Mouse (Mus musculus) MEL (cell line): ENCODE results near the gene Rbms3. TPM values are rescaled to one million over a fixed set of nuclear protein-coding genes. Genes with fewer than 3 reads are reported as not detected.

Source experiments
- DNase-seq: peaks from one replicate; pipeline ENCODE4 v3.0.0; 2011; ENCODE audit warnings: low read depth, low spot score
- H3K27ac ChIP-seq: 2 replicates; pipeline ENCODE4 v1.5.1; 2012; ENCODE audit warnings: low read depth, mild to moderate bottlenecking, control low read depth, low read length, moderate library complexity; ENCODE audit not compliant: control insufficient read depth
- H3K27me3 ChIP-seq, 2 experiments: fragments of 150-350 bp in 1 of 2; sonication (generic) in 1 of 2; 2 replicates each; pipeline ENCODE4 v1.6.1; 2012; ENCODE audit warnings: low read length in 2 of 2, mild to moderate bottlenecking in 2 of 2, improper control_type of control experiment in 1 of 2, moderate library complexity in 1 of 2; ENCODE audit not compliant: insufficient read depth in 2 of 2, control insufficient read depth in 1 of 2
- H3K36me3 ChIP-seq, 2 experiments: 2 replicates each; pipeline ENCODE4 v1.6.1; 2012 to 2014; ENCODE audit warnings: low read length in 2 of 2, improper control_type of control experiment in 1 of 2, inconsistent platforms in 1 of 2, mild to moderate bottlenecking in 1 of 2; ENCODE audit not compliant: insufficient read depth in 2 of 2, control insufficient read depth in 1 of 2
- H3K4me1 ChIP-seq, 2 experiments: fragments of 150-350 bp in 1 of 2; sonication (generic) in 1 of 2; 2 replicates each; pipeline ENCODE4 v1.6.1; 2012; ENCODE audit warnings: low read length in 2 of 2, improper control_type of control experiment in 1 of 2, mild to moderate bottlenecking in 1 of 2; ENCODE audit not compliant: insufficient read depth in 2 of 2, control insufficient read depth in 1 of 2
- H3K4me3 ChIP-seq, 2 experiments: fragments of 150-350 bp in 1 of 2; sonication (generic) in 1 of 2; 2 replicates each; pipeline ENCODE4 v1.5.1; 2012; ENCODE audit warnings: low read depth in 2 of 2, low read length in 2 of 2, mild to moderate bottlenecking in 2 of 2, moderate library complexity in 2 of 2, control low read depth in 1 of 2, improper control_type of control experiment in 1 of 2; ENCODE audit not compliant: control insufficient read depth in 1 of 2, insufficient read depth in 1 of 2
- H3K79me2 ChIP-seq: 2 replicates; pipeline ENCODE4 v1.6.1; 2012; ENCODE audit warnings: mild to moderate bottlenecking, low read length, moderate library complexity; ENCODE audit not compliant: control insufficient read depth, poor library complexity, insufficient read depth
- H3K9ac ChIP-seq: 2 replicates; pipeline ENCODE4 v1.6.1; 2012; ENCODE audit warnings: low read depth, mild to moderate bottlenecking, control low read depth, low read length, moderate library complexity; ENCODE audit not compliant: control insufficient read depth, poor library complexity, severe bottlenecking
- H3K9me3 ChIP-seq: fragments of 150-350 bp; sonication (generic); replicated peaks from 2 replicates; pipeline ENCODE4 v1.6.1; 2012; ENCODE audit warnings: mild to moderate bottlenecking, low read length, improper control_type of control experiment, moderate library complexity; ENCODE audit not compliant: insufficient read depth
- BHLHE40 ChIP-seq: IDR thresholded peaks from 2 replicates; pipeline ENCODE4 v1.6.1; 2012; ENCODE audit warnings: low read depth, mild to moderate bottlenecking, inconsistent platforms, low read length, improper control_type of control experiment, borderline replicate concordance
- CHD2 ChIP-seq: IDR thresholded peaks from 2 replicates; pipeline ENCODE4 v1.6.1; 2011; ENCODE audit warnings: low read length, improper control_type of control experiment
- E2F4 ChIP-seq: IDR thresholded peaks from 2 replicates; pipeline ENCODE4 v1.6.1; 2011; ENCODE audit warnings: low read depth, low read length, improper control_type of control experiment, borderline replicate concordance
- EP300 ChIP-seq, 2 experiments: IDR thresholded peaks; 2 replicates each; pipeline ENCODE4 v1.6.1; 2011; ENCODE audit warnings: improper control_type of control experiment in 2 of 2, low read length in 2 of 2, low read depth in 1 of 2, mild to moderate bottlenecking in 1 of 2
- GABPA ChIP-seq: IDR thresholded peaks from 2 replicates; pipeline ENCODE4 v1.6.1; 2012; ENCODE audit warnings: low read depth, mild to moderate bottlenecking, inconsistent platforms, low read length, improper control_type of control experiment, moderate library complexity
- GATA1 ChIP-seq: IDR thresholded peaks from 2 replicates; pipeline ENCODE4 v1.6.1; 2011; ENCODE audit warnings: low read depth, low read length, improper control_type of control experiment
- HCFC1 ChIP-seq: IDR thresholded peaks from 2 replicates; pipeline ENCODE4 v1.6.1; 2012; ENCODE audit warnings: low read depth, mild to moderate bottlenecking, inconsistent platforms, low read length, improper control_type of control experiment, moderate library complexity
- JUND ChIP-seq: IDR thresholded peaks from 2 replicates; pipeline ENCODE4 v1.6.1; 2011; ENCODE audit warnings: low read depth, mild to moderate bottlenecking, improper control_type of control experiment, low read length
- KAT2A ChIP-seq: conservative IDR thresholded peaks from 2 replicates; pipeline ENCODE4 v1.6.1; 2012; ENCODE audit warnings: low read depth, low read length, improper control_type of control experiment, inconsistent platforms
- MAFK ChIP-seq: IDR thresholded peaks from 2 replicates; pipeline ENCODE4 v1.6.1; 2011; ENCODE audit warnings: low read depth, mild to moderate bottlenecking, low read length, improper control_type of control experiment, borderline replicate concordance
- MAX ChIP-seq: IDR thresholded peaks from 2 replicates; pipeline ENCODE4 v1.6.1; 2011; ENCODE audit warnings: low read length, improper control_type of control experiment
- MEF2A ChIP-seq: IDR thresholded peaks from 2 replicates; pipeline ENCODE4 v1.6.1; 2014; ENCODE audit warnings: low read depth, mild to moderate bottlenecking, inconsistent platforms, low read length, improper control_type of control experiment; ENCODE audit not compliant: poor library complexity, insufficient replicate concordance, severe bottlenecking; ENCODE audit errors: extremely low read depth
- MYB ChIP-seq: IDR thresholded peaks from 2 replicates; pipeline ENCODE4 v1.6.1; 2011; ENCODE audit warnings: mild to moderate bottlenecking, low read depth, low read length, improper control_type of control experiment
- MYC ChIP-seq: IDR thresholded peaks from 2 replicates; pipeline ENCODE4 v1.6.1; 2011; ENCODE audit warnings: low read depth, mild to moderate bottlenecking, low read length, improper control_type of control experiment, moderate library complexity
- NELFE ChIP-seq: IDR thresholded peaks from 2 replicates; pipeline ENCODE4 v1.6.1; 2011; ENCODE audit warnings: low read depth, low read length, improper control_type of control experiment
- NRF1 ChIP-seq: IDR thresholded peaks from 2 replicates; pipeline ENCODE4 v1.6.1; 2014; ENCODE audit warnings: low read depth, mild to moderate bottlenecking, inconsistent platforms, low read length, improper control_type of control experiment, moderate library complexity; ENCODE audit not compliant: poor library complexity, insufficient read depth, severe bottlenecking
- POLR2A ChIP-seq, 2 experiments: IDR thresholded peaks; 2 replicates each; pipeline ENCODE4 v1.6.1; 2011 to 2012; ENCODE audit warnings: low read length in 2 of 2, mild to moderate bottlenecking in 2 of 2, control low read depth in 1 of 2, improper control_type of control experiment in 1 of 2, low read depth in 1 of 2, moderate library complexity in 1 of 2; ENCODE audit not compliant: control insufficient read depth in 1 of 2, insufficient read depth in 1 of 2, poor library complexity in 1 of 2
- POLR2AphosphoS2 ChIP-seq: IDR thresholded peaks from 2 replicates; pipeline ENCODE4 v1.6.1; 2011; ENCODE audit warnings: low read length, improper control_type of control experiment
- POLR2AphosphoS5 ChIP-seq: IDR thresholded peaks from 2 replicates; pipeline ENCODE4 v1.6.1; 2012; ENCODE audit warnings: low read depth, borderline replicate concordance, mild to moderate bottlenecking, inconsistent platforms, low read length, moderate library complexity, mixed read lengths
- RCOR1 ChIP-seq: IDR thresholded peaks from 2 replicates; pipeline ENCODE4 v1.6.1; 2012; ENCODE audit warnings: low read depth, mild to moderate bottlenecking, inconsistent platforms, low read length, improper control_type of control experiment
- TBP ChIP-seq: IDR thresholded peaks from 2 replicates; pipeline ENCODE4 v1.8.0; 2011; ENCODE audit warnings: low read depth, low read length, improper control_type of control experiment
- TCF12 ChIP-seq: IDR thresholded peaks from 2 replicates; pipeline ENCODE4 v1.6.1; 2014; ENCODE audit warnings: low read depth, mild to moderate bottlenecking, inconsistent platforms, low read length, improper control_type of control experiment, moderate library complexity
- UBTF ChIP-seq: IDR thresholded peaks from 2 replicates; pipeline ENCODE4 v1.6.1; 2012; ENCODE audit warnings: low read depth, mild to moderate bottlenecking, inconsistent platforms, low read length, improper control_type of control experiment, moderate library complexity, borderline replicate concordance; ENCODE audit not compliant: insufficient read depth
- USF1 ChIP-seq: IDR thresholded peaks from 2 replicates; pipeline ENCODE4 v1.6.1; 2014; ENCODE audit warnings: low read depth, mild to moderate bottlenecking, inconsistent platforms, low read length, improper control_type of control experiment, moderate library complexity
- ZKSCAN1 ChIP-seq: IDR thresholded peaks from 2 replicates; pipeline ENCODE4 v1.6.1; 2012; ENCODE audit warnings: low read depth, mild to moderate bottlenecking, inconsistent platforms, low read length, improper control_type of control experiment, moderate library complexity
- ZMIZ1 ChIP-seq: IDR thresholded peaks from 2 replicates; pipeline ENCODE4 v1.6.1; 2012; ENCODE audit warnings: low read depth, mild to moderate bottlenecking, inconsistent platforms, low read length, improper control_type of control experiment, moderate library complexity
- polyA plus RNA-seq, 2 experiments: library from polyadenylated mRNA; stranded (reverse) in 1 of 2; unstranded in 1 of 2; fragments of >175 nt in 1 of 2; fragments of >200 nt in 1 of 2; gene quantifications; 2 replicates each; pipeline versions ENCODE4 v1.2.1 to v1.2.4; 2012; ENCODE audit warnings: low replicate concordance in 2 of 2, low read depth in 1 of 2; ENCODE audit not compliant: insufficient read length in 2 of 2, insufficient read depth in 1 of 2, missing spikeins in 1 of 2
- total RNA-seq: library from RNA; depleted of rRNA; stranded (reverse); fragments of 300-350 nt; gene quantifications from 2 replicates; pipeline ENCODE4 v1.2.3, GENCODE M21; 2012

Rbms3 gene
- total and polyA plus RNA-seq, 3 experiments: not detected

- DNase-seq: peak; percentile 78
- H3K36me3 ChIP-seq: peaks cover 0 to 23% of the 10 kb centered on the region in 2 experiments; a peak in 2 of 4 replicates
- H3K4me3 ChIP-seq: peak overlapping the region; percentile 42 to 54
- H3K9ac ChIP-seq: peak overlapping the region; percentile 72
- H3K27ac ChIP-seq: peak overlapping the region; percentile 99
- H3K9me3 ChIP-seq: no peaks in the 10 kb centered on the region
- TF ChIP-seq RCOR1: no peak
- TF ChIP-seq GATA1: no peak; the same call in none of the 2 replicates
- no peak for TF ChIP-seq E2F4
- TF ChIP-seq POLR2AphosphoS2: no peak
- no peak for TF ChIP-seq POLR2AphosphoS5
- TF ChIP-seq TBP: peak; percentile 13; the same call in 1 of the 2 replicates
- TF ChIP-seq EP300 (IDR thresholded peaks at IDR 0.05; ENCODE audit: low read depth in 1 of 2, low read length in 2 of 2): peak; percentile 2 to 63; a peak in 3 of 4 replicates
- TF ChIP-seq NELFE: no peak
- no peak for TF ChIP-seq MEF2A
- 0 out of 2 replicates have a peak, but pooled peaks have one; percentile 1 for TF ChIP-seq USF1
- 0 out of 2 replicates have a peak, but pooled peaks have one; percentile 79 for TF ChIP-seq JUND
- no peak for TF ChIP-seq POLR2A (IDR thresholded peaks at IDR 0.05; ENCODE audit: control insufficient read depth in 1 of 2, insufficient read depth in 1 of 2, low read depth in 1 of 2, low read length in 2 of 2, poor library complexity in 1 of 2)
- no peak for TF ChIP-seq KAT2A
- no peak for TF ChIP-seq ZKSCAN1
- no peaks in the 10 kb centered on the region for H3K27me3 ChIP-seq
- H3K4me1 ChIP-seq: peaks cover 10 to 18% of the 10 kb centered on the region in 2 experiments
- no peaks in the 10 kb centered on the region; the same call in 1 of the 2 replicates for H3K79me2 ChIP-seq
Observed at GRCm38 (mm10) chr9:116873976-116874320, 755.8 kb downstream of the Rbms3 start.

- Histone ChIP-seq H3K9ac (peak overlapping the region; percentile 72), H3K4me3 (peak overlapping the region; percentile 42 to 54), H3K4me1 (peaks cover 10 to 14% of the 10 kb centered on the region in 2 experiments), H3K36me3 (peaks cover 0 to 16% of the 10 kb centered on the region in 2 experiments; a peak in 2 of 4 replicates), H3K27me3 (no peaks in the 10 kb centered on the region), H3K9me3 (no peaks in the 10 kb centered on the region), H3K79me2 (no peaks in the 10 kb centered on the region; the same call in 1 of the 2 replicates), H3K27ac (peak overlapping the region; percentile 99)
- DNase-seq: peak; percentile 94
- TF ChIP-seq POLR2A (IDR thresholded peaks at IDR 0.05; ENCODE audit: control insufficient read depth in 1 of 2, insufficient read depth in 1 of 2, low read depth in 1 of 2, low read length in 2 of 2, poor library complexity in 1 of 2) (peak in 1 of 2 experiments; percentile 25; a peak in 1 of 4 replicates), MAX (peak; percentile 89), CHD2 (no peak), ZKSCAN1 (no peak), ZMIZ1 (peak; percentile 42), TBP (peak; percentile 89), MAFK (peak; percentile 79), GATA1 (peak; percentile 98), E2F4 (no peak), POLR2AphosphoS2 (no peak; the same call in 1 of the 2 replicates), UBTF (0 out of 2 replicates have a peak, but pooled peaks have one; percentile 68), BHLHE40 (peak; percentile 82), TCF12 (peak; percentile 95), MYB (peak; percentile 57), GABPA (peak; percentile 92), RCOR1 (peak; percentile 92), HCFC1 (peak; percentile 66; the same call in 1 of the 2 replicates), JUND (peak; percentile 67), NRF1 (peak; percentile 65), MYC (peak; percentile 82), USF1 (0 out of 2 replicates have a peak, but pooled peaks have one; percentile 5)
Observed at GRCm38 (mm10) chr9:116873033-116873975, 756.4 kb downstream of the Rbms3 start.
